Mouse (Mus musculus) midbrain, embryonic 10.5 days (tissue): ENCODE data around the gene Spata31d1d. TPM values are rescaled to one million over a fixed set of nuclear protein-coding genes. Genes with fewer than 3 reads are reported as not detected.
"Not testable (repeated sequence)": the region's sequence is repeated elsewhere in the genome, so short reads cannot be mapped to it uniquely, and the experiment has no call there.

Experiments used
- DNase-seq: peaks from one replicate; pipeline ENCODE4 v3.0.0-alpha.2; 2017; ENCODE audit warnings: low spot score
- H3K27ac ChIP-seq: fragments of 300-500 bp; sonication (generic); replicated peaks from 2 replicates; pipeline ENCODE4 v1.5.1; 2016; ENCODE audit warnings: mild to moderate bottlenecking
- H3K27me3 ChIP-seq: fragments of 300-500 bp; sonication (generic); 2 replicates; pipeline ENCODE4 v1.6.1; 2016; ENCODE audit warnings: low read depth, mild to moderate bottlenecking; ENCODE audit not compliant: poor library complexity, severe bottlenecking
- H3K36me3 ChIP-seq: fragments of 300-500 bp; sonication (generic); 2 replicates; pipeline ENCODE4 v1.6.1; 2016; ENCODE audit warnings: mild to moderate bottlenecking, moderate library complexity
- H3K4me1 ChIP-seq: fragments of 300-500 bp; sonication (generic); 2 replicates; pipeline ENCODE4 v1.6.1; 2016
- H3K4me3 ChIP-seq: fragments of 300-500 bp; sonication (generic); 2 replicates; pipeline ENCODE4 v1.5.1; 2016; ENCODE audit warnings: mild to moderate bottlenecking, moderate library complexity
- H3K9me3 ChIP-seq: fragments of 300-500 bp; sonication (generic); replicated peaks from 2 replicates; pipeline ENCODE4 v1.6.1; 2016; ENCODE audit warnings: mild to moderate bottlenecking
- whole genome bisulfite sequencing: fragments of 180-500 bp; shearing (Covaris S2); methylation state at CpG from one replicate; pipeline ENCODE4 v1.1.7; 2016; 5-methylcytosine and 5-hydroxymethylcytosine counted together
- polyA plus RNA-seq: library from polyadenylated mRNA; unstranded; fragments of >200 nt; fragmentation: Nextera tagmentation; extraction: Ambion mirVana; gene quantifications from 2 replicates; pipeline ENCODE4 v1.2.1, GENCODE M21; 2016

Spata31d1d gene
- polyA plus RNA-seq, 1 experiment from 2014 or later, result not detected

- Histone ChIP-seq H3K4me1 (peaks cover 13% of the 10 kb centered on the region), H3K27me3 (peaks cover 25% of the 10 kb centered on the region)
- H3K9me3 ChIP-seq, H3K36me3 ChIP-seq, H3K27ac ChIP-seq, DNase-seq, H3K4me3 ChIP-seq: not testable (repeated sequence)
- 94% methylated on average over 1 of the region's 1 CpGs for WGBS
Measured at GRCm38 (mm10) chr13:59722089-59722488, 9.5 kb downstream of the Spata31d1d start.

- Histone ChIP-seq H3K4me1 (0 out of 2 replicates have a peak, but pooled peaks cover 3% of the 10 kb centered on the region), H3K9me3 (no peaks in the 10 kb centered on the region), H3K36me3 (no peaks in the 10 kb centered on the region), H3K4me3 (no peak overlapping the region), H3K27me3 (0 out of 2 replicates have a peak, but pooled peaks cover 2% of the 10 kb centered on the region), H3K27ac (no peak overlapping the region)
- WGBS, result 96% methylated on average over 1 of the region's 1 CpGs
- DNase-seq, result no peak
Measured at GRCm38 (mm10) chr13:59719475-59719874, 12.1 kb downstream of the Spata31d1d start.

- H3K4me1 ChIP-seq, H3K27ac ChIP-seq, DNase-seq, H3K36me3 ChIP-seq, H3K4me3 ChIP-seq, H3K9me3 ChIP-seq, H3K27me3 ChIP-seq: not testable (repeated sequence)
- WGBS, result 43% methylated on average over 6 of the region's 6 CpGs
Measured at GRCm38 (mm10) chr13:59718857-59719440, 12.6 kb downstream of the Spata31d1d start.

GRCm38 (mm10) chr13:59713710-59714109 is 17.8 kb downstream of the Spata31d1d start:
- peaks cover 4% of the 10 kb centered on the region for H3K4me1 ChIP-seq
- WGBS, result 63% methylated on average over 3 of the region's 3 CpGs
- no peak for DNase-seq
- no peaks in the 10 kb centered on the region for H3K36me3 ChIP-seq
- no peaks in the 10 kb centered on the region for H3K9me3 ChIP-seq
- H3K4me3 ChIP-seq, result no peak overlapping the region
- H3K27ac ChIP-seq, result no peak overlapping the region
- peaks cover 8% of the 10 kb centered on the region; the same call in 1 of the 2 replicates for H3K27me3 ChIP-seq

- H3K9me3 ChIP-seq, H3K27ac ChIP-seq, H3K36me3 ChIP-seq, H3K4me3 ChIP-seq, H3K4me1 ChIP-seq, H3K27me3 ChIP-seq, DNase-seq: not testable (repeated sequence)
- 78% methylated on average over 3 of the region's 3 CpGs for WGBS
Measured at GRCm38 (mm10) chr13:59711984-59712383, 19.6 kb downstream of the Spata31d1d start, which contains the start of gene Spata31d1b. TSS of gene Spata31d1b (plus strand) at chr13:59712284.

- no peaks in the 10 kb centered on the region for H3K36me3 ChIP-seq
- no peak within 1 kb of the TSS for H3K27ac ChIP-seq
- H3K27me3 ChIP-seq, result peaks cover 8% of the 10 kb centered on the region; the same call in 1 of the 2 replicates
- DNase-seq, result no peak
- 92% methylated on average over 15 of the region's 15 CpGs for WGBS
- H3K9me3 ChIP-seq, result no peaks in the 10 kb centered on the region
- no peak within 1 kb of the TSS for H3K4me3 ChIP-seq
- peaks cover 4% of the 10 kb centered on the region for H3K4me1 ChIP-seq
Measured at GRCm38 (mm10) chr13:59710230-59710629, 21.3 kb downstream of the Spata31d1d start, which contains the start of gene Spata31d1a. TSS of gene Spata31d1a (minus strand) at chr13:59710330.

GRCm38 (mm10) chr13:59704562-59704961 is 27.0 kb downstream of the Spata31d1d start:
- Histone ChIP-seq H3K4me1 (peaks cover 15% of the 10 kb centered on the region), H3K4me3 (no peak overlapping the region), H3K27ac (peak overlapping the region; percentile 42), H3K9me3 (no peaks in the 10 kb centered on the region), H3K27me3 (peaks cover 20% of the 10 kb centered on the region), H3K36me3 (no peaks in the 10 kb centered on the region)
- peak; percentile 20 for DNase-seq
- WGBS, result 67% methylated on average over 12 of the region's 12 CpGs

- Histone ChIP-seq H3K27me3 (peaks cover 20% of the 10 kb centered on the region), H3K36me3 (no peaks in the 10 kb centered on the region), H3K27ac (no peak overlapping the region), H3K4me1 (peaks cover 15% of the 10 kb centered on the region), H3K9me3 (no peaks in the 10 kb centered on the region), H3K4me3 (no peak overlapping the region)
- 86% methylated on average over 12 of the region's 12 CpGs for WGBS
- no peak for DNase-seq
Measured at GRCm38 (mm10) chr13:59703514-59703913, 28.0 kb downstream of the Spata31d1d start.

- not testable (repeated sequence) for H3K4me3 ChIP-seq, H3K9me3 ChIP-seq, H3K27ac ChIP-seq, DNase-seq, H3K36me3 ChIP-seq
- Histone ChIP-seq H3K4me1 (peaks cover 15% of the 10 kb centered on the region), H3K27me3 (peaks cover 37% of the 10 kb centered on the region)
- WGBS, result 59% methylated on average over 1 of the region's 1 CpGs
Measured at GRCm38 (mm10) chr13:59700137-59700536, 31.4 kb downstream of the Spata31d1d start.

- whole genome bisulfite sequencing, result 93% methylated on average over 8 of the region's 8 CpGs
- Histone ChIP-seq H3K27ac (no peak overlapping the region), H3K4me3 (no peak overlapping the region), H3K27me3 (peaks cover 47% of the 10 kb centered on the region), H3K36me3 (no peaks in the 10 kb centered on the region), H3K9me3 (peaks cover 9% of the 10 kb centered on the region; the same call in 1 of the 2 replicates), H3K4me1 (peaks cover 6% of the 10 kb centered on the region; the same call in 1 of the 2 replicates)
- no peak for DNase-seq
Measured at GRCm38 (mm10) chr13:59699131-59699530, 32.4 kb downstream of the Spata31d1d start.

GRCm38 (mm10) chr13:59695781-59696180 is 35.8 kb downstream of the Spata31d1d start:
- WGBS, result 91% methylated on average over 7 of the region's 7 CpGs
- H3K36me3 ChIP-seq, result no peaks in the 10 kb centered on the region
- peaks cover 49% of the 10 kb centered on the region for H3K27me3 ChIP-seq
- H3K4me1 ChIP-seq, result peaks cover 16% of the 10 kb centered on the region
- H3K9me3 ChIP-seq, result peaks cover 14% of the 10 kb centered on the region
- no peak overlapping the region for H3K27ac ChIP-seq
- no peak overlapping the region for H3K4me3 ChIP-seq
- no peak for DNase-seq

GRCm38 (mm10) chr13:59694008-59694407 is 37.5 kb downstream of the Spata31d1d start, which contains the start of gene 4921517D22Rik:
TSS of gene 4921517D22Rik (minus strand) at chr13:59694108.
- no peak within 1 kb of the TSS for H3K27ac ChIP-seq
- peaks cover 66% of the 10 kb centered on the region for H3K27me3 ChIP-seq
- H3K4me3 ChIP-seq, result no peak within 1 kb of the TSS
- peaks cover 19% of the 10 kb centered on the region for H3K9me3 ChIP-seq
- 92% methylated on average over 3 of the region's 3 CpGs for whole genome bisulfite sequencing
- no peak for DNase-seq
- peaks cover 16% of the 10 kb centered on the region for H3K4me1 ChIP-seq
- no peaks in the 10 kb centered on the region for H3K36me3 ChIP-seq

- H3K27me3 ChIP-seq, result peaks cover 82% of the 10 kb centered on the region
- H3K27ac ChIP-seq, result no peak overlapping the region; the same call in 1 of the 2 replicates
- WGBS, result 21% methylated on average over 10 of the region's 10 CpGs
- peaks cover 19% of the 10 kb centered on the region for H3K9me3 ChIP-seq
- no peak overlapping the region for H3K4me3 ChIP-seq
- peak; percentile 81 for DNase-seq
- no peaks in the 10 kb centered on the region for H3K36me3 ChIP-seq
- peaks cover 16% of the 10 kb centered on the region for H3K4me1 ChIP-seq
Measured at GRCm38 (mm10) chr13:59691478-59691877, 40.1 kb downstream of the Spata31d1d start.
